Mouse (Mus musculus): Measurements from ENCODE around the gene Zfp605. TPM values are rescaled to one million over a fixed set of nuclear protein-coding genes. Genes with fewer than 3 reads are reported as not detected.
A peak's percentile ranks its signal among the peaks of the same experiment; 100 is the strongest.

Gene Zfp605
- polyA plus RNA-seq, 1 experiment = 2.2 TPM

GRCm38 (mm10) chr5:110143007-110143406 is 33.1 kb downstream of the Zfp605 start:
- peaks cover 26% of the 10 kb centered on the region for H3K36me3 ChIP-seq (ENCODE audit: control insufficient read depth, insufficient read depth)
- TF ChIP-seq USF1 (IDR thresholded peaks at IDR 0.05; ENCODE audit: low read depth) (no peak), CTCF (IDR thresholded peaks at IDR 0.05; ENCODE audit: control insufficient read depth, insufficient read depth, insufficient read length) (no peak), MAX (IDR thresholded peaks at IDR 0.05) (no peak), CEBPB (IDR thresholded peaks at IDR 0.05; ENCODE audit: low read depth) (no peak), FOSL1 (IDR thresholded peaks at IDR 0.05; ENCODE audit: insufficient read depth, low read length, poor library complexity, severe bottlenecking) (no peak), MYOD1 (IDR thresholded peaks at IDR 0.05; ENCODE audit: control insufficient read depth, insufficient read length, low read depth) (no peak), MYOG (IDR thresholded peaks at IDR 0.05; ENCODE audit: control insufficient read depth, extremely low read depth, insufficient read length) (no peak)
- no peak overlapping the region for H3ac ChIP-seq (ENCODE audit: control insufficient read depth, insufficient read length, low read depth)

GRCm38 (mm10) chr5:110169374-110169773 is 59.5 kb downstream of the Zfp605 start:
- Histone ChIP-seq H3K79me2 (ENCODE audit: control insufficient read depth, insufficient read depth) (no peaks in the 10 kb centered on the region), H3K27me3 (ENCODE audit: control insufficient read depth, insufficient read depth, insufficient read length) (no peaks in the 10 kb centered on the region), H3K36me3 (ENCODE audit: control insufficient read depth, insufficient read depth) (peaks cover 31% of the 10 kb centered on the region), H3K4me3 (ENCODE audit: insufficient read depth, poor library complexity, severe bottlenecking) (no peak overlapping the region), H3ac (ENCODE audit: control insufficient read depth, insufficient read length, low read depth) (no peak overlapping the region), H3K79me3 (ENCODE audit: low read depth) (no peaks in the 10 kb centered on the region)
- TF ChIP-seq MYOG (IDR thresholded peaks at IDR 0.05; ENCODE audit: control insufficient read depth, extremely low read depth, insufficient read length) (no peak), MYOD1 (IDR thresholded peaks at IDR 0.05; ENCODE audit: control insufficient read depth, insufficient read length, low read depth) (no peak), CEBPB (IDR thresholded peaks at IDR 0.05; ENCODE audit: low read depth) (no peak), MAX (IDR thresholded peaks at IDR 0.05) (no peak), USF1 (IDR thresholded peaks at IDR 0.05; ENCODE audit: low read depth) (no peak), FOSL1 (IDR thresholded peaks at IDR 0.05; ENCODE audit: insufficient read depth, low read length, poor library complexity, severe bottlenecking) (no peak), CTCF (IDR thresholded peaks at IDR 0.05; ENCODE audit: control insufficient read depth, insufficient read depth, insufficient read length) (no peak)

More at GRCm38 (mm10) chr5:110143007-110143406, 33.1 kb downstream of the Zfp605 start:
- Histone ChIP-seq H3K79me3 (ENCODE audit: low read depth) (peaks cover 3% of the 10 kb centered on the region), H3K4me3 (ENCODE audit: insufficient read depth, poor library complexity, severe bottlenecking) (no peak overlapping the region), H3K79me2 (ENCODE audit: control insufficient read depth, insufficient read depth) (peaks cover 9% of the 10 kb centered on the region), H3K27me3 (ENCODE audit: control insufficient read depth, insufficient read depth, insufficient read length) (no peaks in the 10 kb centered on the region)

- peak within 1 kb of the TSS; percentile 75 for H3K4me3 ChIP-seq (ENCODE audit: insufficient read depth, poor library complexity, severe bottlenecking)
- no peaks in the 10 kb centered on the region for H3K27me3 ChIP-seq (ENCODE audit: control insufficient read depth, insufficient read depth, insufficient read length)
- TF ChIP-seq FOSL1 (IDR thresholded peaks at IDR 0.05; ENCODE audit: insufficient read depth, low read length, poor library complexity, severe bottlenecking) (no peak), CTCF (IDR thresholded peaks at IDR 0.05; ENCODE audit: control insufficient read depth, insufficient read depth, insufficient read length) (no peak), USF1 (IDR thresholded peaks at IDR 0.05; ENCODE audit: low read depth) (peak; percentile 61), CEBPB (IDR thresholded peaks at IDR 0.05; ENCODE audit: low read depth) (no peak), MYOG (IDR thresholded peaks at IDR 0.05; ENCODE audit: control insufficient read depth, extremely low read depth, insufficient read length) (no peak), MYOD1 (IDR thresholded peaks at IDR 0.05; ENCODE audit: control insufficient read depth, insufficient read length, low read depth) (no peak), MAX (IDR thresholded peaks at IDR 0.05) (peak; percentile 70)
- H3ac ChIP-seq (ENCODE audit: control insufficient read depth, insufficient read length, low read depth) = peak within 1 kb of the TSS; percentile 58
- H3K79me3 ChIP-seq (ENCODE audit: low read depth) = peaks cover 17% of the 10 kb centered on the region
- H3K36me3 ChIP-seq (ENCODE audit: control insufficient read depth, insufficient read depth) = peaks cover 2% of the 10 kb centered on the region
- peaks cover 33% of the 10 kb centered on the region for H3K79me2 ChIP-seq (ENCODE audit: control insufficient read depth, insufficient read depth)
These were observed 66.6 kb downstream of the Zfp605 start, which contains the start of gene Golga3 for GRCm38 (mm10) chr5:110176362-110177020. Golga3 (plus strand) TSS chr5:110176701.

GRCm38 (mm10) chr5:110177021-110177420 is 67.1 kb downstream of the Zfp605 start:
- Histone ChIP-seq H3K27me3 (ENCODE audit: control insufficient read depth, insufficient read depth, insufficient read length) (no peaks in the 10 kb centered on the region), H3K79me2 (ENCODE audit: control insufficient read depth, insufficient read depth) (peaks cover 33% of the 10 kb centered on the region), H3ac (ENCODE audit: control insufficient read depth, insufficient read length, low read depth) (peak overlapping the region; percentile 58), H3K4me3 (ENCODE audit: insufficient read depth, poor library complexity, severe bottlenecking) (peak overlapping the region; percentile 75), H3K36me3 (ENCODE audit: control insufficient read depth, insufficient read depth) (peaks cover 7% of the 10 kb centered on the region), H3K79me3 (ENCODE audit: low read depth) (peaks cover 17% of the 10 kb centered on the region)
- TF ChIP-seq USF1 (IDR thresholded peaks at IDR 0.05; ENCODE audit: low read depth) (no peak), CTCF (IDR thresholded peaks at IDR 0.05; ENCODE audit: control insufficient read depth, insufficient read depth, insufficient read length) (no peak), FOSL1 (IDR thresholded peaks at IDR 0.05; ENCODE audit: insufficient read depth, low read length, poor library complexity, severe bottlenecking) (no peak), MYOD1 (IDR thresholded peaks at IDR 0.05; ENCODE audit: control insufficient read depth, insufficient read length, low read depth) (no peak), MYOG (IDR thresholded peaks at IDR 0.05; ENCODE audit: control insufficient read depth, extremely low read depth, insufficient read length) (no peak), MAX (IDR thresholded peaks at IDR 0.05) (no peak), CEBPB (IDR thresholded peaks at IDR 0.05; ENCODE audit: low read depth) (no peak)

GRCm38 (mm10) chr5:110178628-110179027 is 68.7 kb downstream of the Zfp605 start:
- Histone ChIP-seq H3K27me3 (ENCODE audit: control insufficient read depth, insufficient read depth, insufficient read length) (no peaks in the 10 kb centered on the region), H3K79me2 (ENCODE audit: control insufficient read depth, insufficient read depth) (peaks cover 33% of the 10 kb centered on the region), H3K79me3 (ENCODE audit: low read depth) (peaks cover 17% of the 10 kb centered on the region), H3K4me3 (ENCODE audit: insufficient read depth, poor library complexity, severe bottlenecking) (no peak overlapping the region), H3ac (ENCODE audit: control insufficient read depth, insufficient read length, low read depth) (no peak overlapping the region), H3K36me3 (ENCODE audit: control insufficient read depth, insufficient read depth) (peaks cover 12% of the 10 kb centered on the region)
- TF ChIP-seq USF1 (IDR thresholded peaks at IDR 0.05; ENCODE audit: low read depth) (no peak), MYOD1 (IDR thresholded peaks at IDR 0.05; ENCODE audit: control insufficient read depth, insufficient read length, low read depth) (no peak), CTCF (IDR thresholded peaks at IDR 0.05; ENCODE audit: control insufficient read depth, insufficient read depth, insufficient read length) (no peak), MYOG (IDR thresholded peaks at IDR 0.05; ENCODE audit: control insufficient read depth, extremely low read depth, insufficient read length) (no peak), MAX (IDR thresholded peaks at IDR 0.05) (no peak), CEBPB (IDR thresholded peaks at IDR 0.05; ENCODE audit: low read depth) (no peak), FOSL1 (IDR thresholded peaks at IDR 0.05; ENCODE audit: insufficient read depth, low read length, poor library complexity, severe bottlenecking) (no peak)

Other genes with a start within 250 kb of the Zfp605 start
- 0.88 TPM for gene Gm15446, start 186.7 kb upstream of the Zfp605 start, polyA plus RNA-seq (2012; fragmentation: generic; extraction: Trizol)
- 10.3 TPM for gene Zfp932, start 113.6 kb upstream of the Zfp605 start, polyA plus RNA-seq (2012; fragmentation: generic; extraction: Trizol)
- gene Gm17655, start 37.6 kb upstream of the Zfp605 start, polyA plus RNA-seq (2012; fragmentation: generic; extraction: Trizol) = 0.09 TPM
- gene Gm35315, start 15.7 kb upstream of the Zfp605 start, polyA plus RNA-seq (2012; fragmentation: generic; extraction: Trizol) = 0.14 TPM
- 0.78 TPM for gene Plcxd1, start 10.1 kb upstream of the Zfp605 start, polyA plus RNA-seq (2012; fragmentation: generic; extraction: Trizol)
- gene Gtpbp6, start 1.9 kb upstream of the Zfp605 start, polyA plus RNA-seq (2012; fragmentation: generic; extraction: Trizol) = 56.7 TPM
- 14.4 TPM for gene Chfr, start 25.8 kb downstream of the Zfp605 start, polyA plus RNA-seq (2012; fragmentation: generic; extraction: Trizol)
- gene Golga3, start 66.6 kb downstream of the Zfp605 start, polyA plus RNA-seq (2012; fragmentation: generic; extraction: Trizol) = 12.5 TPM
- 12.3 TPM for gene Ankle2, start 120.9 kb downstream of the Zfp605 start, polyA plus RNA-seq (2012; fragmentation: generic; extraction: Trizol)
- 52.6 TPM for gene Pgam5, start 159.8 kb downstream of the Zfp605 start, polyA plus RNA-seq (2012; fragmentation: generic; extraction: Trizol)
- gene Pxmp2, start 176.1 kb downstream of the Zfp605 start, polyA plus RNA-seq (2012; fragmentation: generic; extraction: Trizol) = 3.9 TPM
- gene Pole, start 176.2 kb downstream of the Zfp605 start, polyA plus RNA-seq (2012; fragmentation: generic; extraction: Trizol) = 17.4 TPM
- 0.09 TPM for gene P2rx2, start 233.1 kb downstream of the Zfp605 start, polyA plus RNA-seq (2012; fragmentation: generic; extraction: Trizol)
- gene Lrcol1, start 234.6 kb downstream of the Zfp605 start, polyA plus RNA-seq (2012; fragmentation: generic; extraction: Trizol) = not detected

Measured in C2C12 (cell line).